Mouse (Mus musculus) kidney, embryonic 16.5 days (tissue): ENCODE data around the gene Ccl12. TPM values are rescaled to one million over a fixed set of nuclear protein-coding genes. Genes with fewer than 3 reads are reported as not detected.
A peak's percentile ranks its signal among the peaks of the same experiment; 100 is the strongest.

Source experiments
- ATAC-seq: fragments of 200-750 bp; cut with Nextera tagmentation; 2 replicates; pipeline ENCODE4 v1.8.0; 2017; ENCODE audit warnings: moderate TSS enrichment; ENCODE audit not compliant: low FRiP score, low TSS enrichment
- H3K27ac ChIP-seq: fragments of 300-500 bp; sonication (generic); 2 replicates; pipeline ENCODE4 v1.5.1; 2014; ENCODE audit warnings: low read length
- H3K27me3 ChIP-seq: fragments of 300-500 bp; sonication (generic); 2 replicates; pipeline ENCODE4 v1.6.1; 2014; ENCODE audit warnings: low read length, control low read depth, mixed read lengths; ENCODE audit not compliant: insufficient read depth
- H3K36me3 ChIP-seq: fragments of 300-500 bp; sonication (generic); 2 replicates; pipeline ENCODE4 v1.6.1; 2014; ENCODE audit warnings: low read length, control low read depth, mixed read lengths; ENCODE audit not compliant: insufficient read depth
- H3K4me1 ChIP-seq: fragments of 300-500 bp; sonication (generic); 2 replicates; pipeline ENCODE4 v1.6.1; 2014; ENCODE audit warnings: low read length, control low read depth, mixed read lengths; ENCODE audit not compliant: insufficient read depth
- H3K4me2 ChIP-seq: fragments of 300-500 bp; sonication (generic); replicated peaks from 2 replicates; pipeline ENCODE4 v1.6.1; 2014; ENCODE audit warnings: low read depth, low read length
- H3K4me3 ChIP-seq: fragments of 300-500 bp; sonication (generic); 2 replicates; pipeline ENCODE4 v1.5.1; 2014; ENCODE audit warnings: mild to moderate bottlenecking, low read length
- H3K9ac ChIP-seq: fragments of 300-500 bp; sonication (generic); replicated peaks from 2 replicates; pipeline ENCODE4 v1.6.1; 2014; ENCODE audit warnings: low read length
- H3K9me3 ChIP-seq: fragments of 300-500 bp; sonication (generic); 2 replicates; pipeline ENCODE4 v1.6.1; 2016; ENCODE audit warnings: low read length, control low read depth
- WGBS: fragments of 180-500 bp; shearing (Covaris S2); extraction: QIAGEN DNeasy Blood & Tissue Kit; methylation state at CpG from one replicate; pipeline ENCODE4 v1.1.7; 2014; 5-methylcytosine and 5-hydroxymethylcytosine counted together
- polyA plus RNA-seq: library from polyadenylated mRNA; unstranded; fragments of >200 nt; fragmentation: Nextera tagmentation; extraction: Ambion mirVana; gene quantifications from 2 replicates; pipeline ENCODE4 v1.2.1, GENCODE M21; 2015

The Ccl12 gene
- polyA plus RNA-seq, 1 experiment from 2014 or later = 2.2 TPM

- no peak overlapping the region for H3K4me3 ChIP-seq
- H3K27me3 ChIP-seq = no peaks in the 10 kb centered on the region
- H3K9me3 ChIP-seq = no peaks in the 10 kb centered on the region
- no peak for ATAC-seq
- no peak overlapping the region for H3K9ac ChIP-seq
- 88% methylated on average over 3 of the region's 3 CpGs for WGBS
- H3K4me2 ChIP-seq = no peak overlapping the region
- no peaks in the 10 kb centered on the region for H3K4me1 ChIP-seq
- no peaks in the 10 kb centered on the region for H3K36me3 ChIP-seq
- H3K27ac ChIP-seq = no peak overlapping the region
Observed at GRCm38 (mm10) chr11:82116041-82116440, 14.4 kb downstream of the Ccl12 start.

GRCm38 (mm10) chr11:82132977-82133376 is 31.3 kb downstream of the Ccl12 start:
- Histone ChIP-seq H3K4me3 (no peak overlapping the region), H3K4me1 (peaks cover 6% of the 10 kb centered on the region), H3K4me2 (no peak overlapping the region), H3K27me3 (no peaks in the 10 kb centered on the region), H3K9me3 (no peaks in the 10 kb centered on the region), H3K36me3 (no peaks in the 10 kb centered on the region), H3K27ac (no peak overlapping the region), H3K9ac (no peak overlapping the region)
- ATAC-seq = no peak
- 86% methylated on average over 1 of the region's 1 CpGs for WGBS

GRCm38 (mm10) chr11:82136196-82136595 is 34.6 kb downstream of the Ccl12 start:
- Histone ChIP-seq H3K36me3 (no peaks in the 10 kb centered on the region), H3K4me2 (no peak overlapping the region), H3K4me1 (peaks cover 15% of the 10 kb centered on the region), H3K27ac (no peak overlapping the region), H3K9ac (no peak overlapping the region), H3K9me3 (no peaks in the 10 kb centered on the region), H3K27me3 (no peaks in the 10 kb centered on the region), H3K4me3 (no peak overlapping the region)
- ATAC-seq = no peak
- WGBS = 92% methylated on average over 2 of the region's 2 CpGs

- Histone ChIP-seq H3K4me3 (no peak overlapping the region), H3K27ac (peak overlapping the region; percentile 76), H3K4me2 (no peak overlapping the region), H3K9ac (no peak overlapping the region), H3K9me3 (no peaks in the 10 kb centered on the region), H3K4me1 (peaks cover 15% of the 10 kb centered on the region), H3K27me3 (no peaks in the 10 kb centered on the region), H3K36me3 (no peaks in the 10 kb centered on the region)
- ATAC-seq = peak; percentile 79
- 20% methylated on average over 7 of the region's 7 CpGs for WGBS
Observed at GRCm38 (mm10) chr11:82139492-82140094, 37.9 kb downstream of the Ccl12 start.

Other genes with a start within 250 kb of the Ccl12 start
- not detected in 2 replicates for gene 5530401A14Rik, start 241.2 kb upstream of the Ccl12 start, polyA plus RNA-seq
- 2.8 and 3.6 TPM in 2 replicates for gene Asic2, start 133.4 kb upstream of the Ccl12 start, polyA plus RNA-seq
- 1.7 and 2.7 TPM in 2 replicates for gene Ccl2, start 66.3 kb upstream of the Ccl12 start, polyA plus RNA-seq
- gene Gm17268, start 63.3 kb upstream of the Ccl12 start, polyA plus RNA-seq = not detected in 2 replicates
- 0.84 and 1.8 TPM in 2 replicates for gene Ccl7, start 56.1 kb upstream of the Ccl12 start, polyA plus RNA-seq
- gene Ccl11, start 44.0 kb upstream of the Ccl12 start, polyA plus RNA-seq = 11.7 and 14.7 TPM in 2 replicates
- not detected in 2 replicates for gene Ccl8, start 13.3 kb downstream of the Ccl12 start, polyA plus RNA-seq
- not detected in 2 replicates for gene Ccl1, start 203.8 kb downstream of the Ccl12 start, polyA plus RNA-seq